Mouse (Mus musculus): Measurements from ENCODE around the gene Creb5. TPM values are rescaled to one million over a fixed set of nuclear protein-coding genes. Genes with fewer than 3 reads are reported as not detected.
A peak's percentile ranks its signal among the peaks of the same experiment; 100 is the strongest.

The Creb5 gene
- polyA plus RNA-seq, 1 experiment from 2014 or later, result 5.4 TPM

GRCm38 (mm10) chr6:53290215-53290990 is 3.3 kb downstream of the Creb5 start:
- ATAC-seq, result no peak
- Histone ChIP-seq H3K4me1 (ENCODE audit: insufficient read depth, low read depth, low read length) (peaks cover 6% of the 10 kb centered on the region; the same call in 1 of the 2 replicates), H3K9ac (replicated peaks; ENCODE audit: low read depth) (no peak overlapping the region), H3K9me3 (ENCODE audit: low read length) (no peaks in the 10 kb centered on the region), H3K27ac (ENCODE audit: low read length) (no peak overlapping the region), H3K4me3 (ENCODE audit: low read depth, low read length) (no peak overlapping the region), H3K27me3 (replicated peaks; ENCODE audit: insufficient read depth, low read length) (peaks cover 24% of the 10 kb centered on the region; the same call in 1 of the 2 replicates), H3K36me3 (ENCODE audit: insufficient read depth, low read length) (no peaks in the 10 kb centered on the region), H3K4me2 (replicated peaks; ENCODE audit: low read depth, low read length) (no peak overlapping the region)
- DNase-seq (ENCODE audit: low spot score), result no peak
- WGBS, result 55% methylated on average over 8 of the region's 8 CpGs
- peak; percentile 46 for TF ChIP-seq CTCF (IDR thresholded peaks at IDR 0.05)
- no peak for TF ChIP-seq EP300 (IDR thresholded peaks at IDR 0.05)

- no peaks in the 10 kb centered on the region for H3K4me1 ChIP-seq (ENCODE audit: insufficient read depth, low read depth, low read length)
- no peak overlapping the region for H3K4me2 ChIP-seq (replicated peaks; ENCODE audit: low read depth, low read length)
- ATAC-seq (no peak), DNase-seq (ENCODE audit: low spot score) (no peak)
- no peaks in the 10 kb centered on the region for H3K36me3 ChIP-seq (ENCODE audit: insufficient read depth, low read length)
- no peaks in the 10 kb centered on the region for H3K9me3 ChIP-seq (ENCODE audit: low read length)
- H3K4me3 ChIP-seq (ENCODE audit: low read depth, low read length), result no peak overlapping the region
- peaks cover 18% of the 10 kb centered on the region; the same call in 1 of the 2 replicates for H3K27me3 ChIP-seq (replicated peaks; ENCODE audit: insufficient read depth, low read length)
- no peak for TF ChIP-seq EP300 (IDR thresholded peaks at IDR 0.05)
- no peak for TF ChIP-seq CTCF (IDR thresholded peaks at IDR 0.05)
- no peak overlapping the region for H3K27ac ChIP-seq (ENCODE audit: low read length)
- H3K9ac ChIP-seq (replicated peaks; ENCODE audit: low read depth), result no peak overlapping the region
- 72% methylated on average over 1 of the region's 1 CpGs for WGBS
These were observed 5.9 kb downstream of the Creb5 start for GRCm38 (mm10) chr6:53292931-53293330.

- Histone ChIP-seq H3K4me2 (replicated peaks; ENCODE audit: low read depth, low read length) (no peak overlapping the region), H3K9ac (replicated peaks; ENCODE audit: low read depth) (no peak overlapping the region), H3K27me3 (replicated peaks; ENCODE audit: insufficient read depth, low read length) (no peaks in the 10 kb centered on the region), H3K9me3 (ENCODE audit: low read length) (no peaks in the 10 kb centered on the region), H3K4me1 (ENCODE audit: insufficient read depth, low read depth, low read length) (no peaks in the 10 kb centered on the region), H3K36me3 (ENCODE audit: insufficient read depth, low read length) (no peaks in the 10 kb centered on the region), H3K27ac (ENCODE audit: low read length) (no peak overlapping the region), H3K4me3 (ENCODE audit: low read depth, low read length) (no peak overlapping the region)
- 80% methylated on average over 5 of the region's 5 CpGs for WGBS
- ATAC-seq (no peak), DNase-seq (ENCODE audit: low spot score) (no peak)
- TF ChIP-seq EP300 (IDR thresholded peaks at IDR 0.05) (no peak), CTCF (IDR thresholded peaks at IDR 0.05) (no peak)
These were observed 10.8 kb downstream of the Creb5 start for GRCm38 (mm10) chr6:53297851-53298250.

- 80% methylated on average over 2 of the region's 2 CpGs for WGBS
- Histone ChIP-seq H3K27ac (ENCODE audit: low read length) (no peak overlapping the region), H3K4me1 (ENCODE audit: insufficient read depth, low read depth, low read length) (peaks cover 3% of the 10 kb centered on the region; the same call in 1 of the 2 replicates), H3K36me3 (ENCODE audit: insufficient read depth, low read length) (no peaks in the 10 kb centered on the region), H3K9ac (replicated peaks; ENCODE audit: low read depth) (no peak overlapping the region), H3K4me2 (replicated peaks; ENCODE audit: low read depth, low read length) (no peak overlapping the region), H3K27me3 (replicated peaks; ENCODE audit: insufficient read depth, low read length) (no peaks in the 10 kb centered on the region), H3K9me3 (ENCODE audit: low read length) (no peaks in the 10 kb centered on the region), H3K4me3 (ENCODE audit: low read depth, low read length) (no peak overlapping the region)
- DNase-seq (ENCODE audit: low spot score), result no peak
- TF ChIP-seq EP300 (IDR thresholded peaks at IDR 0.05) (no peak), CTCF (IDR thresholded peaks at IDR 0.05) (no peak)
- ATAC-seq, result no peak
These were observed 17.1 kb downstream of the Creb5 start for GRCm38 (mm10) chr6:53304201-53304600.

- no peak overlapping the region for H3K4me3 ChIP-seq (ENCODE audit: low read depth, low read length)
- no peak overlapping the region for H3K27ac ChIP-seq (ENCODE audit: low read length)
- no peaks in the 10 kb centered on the region for H3K36me3 ChIP-seq (ENCODE audit: insufficient read depth, low read length)
- no peak overlapping the region for H3K9ac ChIP-seq (replicated peaks; ENCODE audit: low read depth)
- no peaks in the 10 kb centered on the region for H3K9me3 ChIP-seq (ENCODE audit: low read length)
- no peak overlapping the region for H3K4me2 ChIP-seq (replicated peaks; ENCODE audit: low read depth, low read length)
- H3K4me1 ChIP-seq (ENCODE audit: insufficient read depth, low read depth, low read length), result peaks cover 3% of the 10 kb centered on the region; the same call in 1 of the 2 replicates
- no peaks in the 10 kb centered on the region for H3K27me3 ChIP-seq (replicated peaks; ENCODE audit: insufficient read depth, low read length)
- ATAC-seq (no peak), DNase-seq (ENCODE audit: low spot score) (no peak)
- TF ChIP-seq CTCF (IDR thresholded peaks at IDR 0.05) (no peak), EP300 (IDR thresholded peaks at IDR 0.05) (no peak)
- 90% methylated on average over 4 of the region's 4 CpGs for WGBS
These were observed 19.1 kb downstream of the Creb5 start for GRCm38 (mm10) chr6:53306156-53306555.

GRCm38 (mm10) chr6:53306710-53307109 is 19.6 kb downstream of the Creb5 start:
- H3K27me3 ChIP-seq (replicated peaks; ENCODE audit: insufficient read depth, low read length), result no peaks in the 10 kb centered on the region
- peaks cover 3% of the 10 kb centered on the region; the same call in 1 of the 2 replicates for H3K4me1 ChIP-seq (ENCODE audit: insufficient read depth, low read depth, low read length)
- H3K9me3 ChIP-seq (ENCODE audit: low read length), result no peaks in the 10 kb centered on the region
- 64% methylated on average over 5 of the region's 5 CpGs for WGBS
- DNase-seq (ENCODE audit: low spot score) (peak; percentile 16), ATAC-seq (no peak)
- H3K4me3 ChIP-seq (ENCODE audit: low read depth, low read length), result no peak overlapping the region
- H3K4me2 ChIP-seq (replicated peaks; ENCODE audit: low read depth, low read length), result no peak overlapping the region
- no peaks in the 10 kb centered on the region for H3K36me3 ChIP-seq (ENCODE audit: insufficient read depth, low read length)
- H3K27ac ChIP-seq (ENCODE audit: low read length), result no peak overlapping the region
- no peak overlapping the region for H3K9ac ChIP-seq (replicated peaks; ENCODE audit: low read depth)
- TF ChIP-seq CTCF (IDR thresholded peaks at IDR 0.05) (no peak), EP300 (IDR thresholded peaks at IDR 0.05) (no peak)

Measured in lung, postnatal 0 days (tissue).